Mouse (Mus musculus) intestine, postnatal 0 days (tissue): ENCODE data around the gene Pdgfa. TPM values are rescaled to one million over a fixed set of nuclear protein-coding genes. Genes with fewer than 3 reads are reported as not detected.

Source experiments
- ATAC-seq: fragments of 200-750 bp; cut with Nextera tagmentation; 2 replicates; pipeline ENCODE4 v1.8.0; 2017; ENCODE audit warnings: mild to moderate bottlenecking, moderate TSS enrichment, moderate library complexity
- H3K27ac ChIP-seq: fragments of 300-500 bp; sonication (generic); 2 replicates; pipeline ENCODE4 v1.5.1; 2014; ENCODE audit warnings: mild to moderate bottlenecking, low read depth, low read length, moderate library complexity
- H3K27me3 ChIP-seq: fragments of 300-500 bp; sonication (generic); replicated peaks from 2 replicates; pipeline ENCODE4 v1.6.1; 2014; ENCODE audit warnings: low read length, mixed read lengths; ENCODE audit not compliant: control insufficient read depth, insufficient read depth
- H3K36me3 ChIP-seq: fragments of 300-500 bp; sonication (generic); 2 replicates; pipeline ENCODE4 v1.6.1; 2014; ENCODE audit warnings: mild to moderate bottlenecking, moderate library complexity; ENCODE audit not compliant: control insufficient read depth, insufficient read depth
- H3K4me1 ChIP-seq: fragments of 300-500 bp; sonication (generic); replicated peaks from 2 replicates; pipeline ENCODE4 v1.6.1; 2014; ENCODE audit warnings: antibody characterized with exemption, low read length, mixed read lengths; ENCODE audit not compliant: control insufficient read depth, insufficient read depth
- H3K4me2 ChIP-seq: fragments of 300-500 bp; sonication (generic); replicated peaks from 2 replicates; pipeline ENCODE4 v1.6.1; 2014; ENCODE audit warnings: low read depth, mild to moderate bottlenecking, moderate library complexity
- H3K4me3 ChIP-seq: fragments of 300-500 bp; sonication (generic); 2 replicates; pipeline ENCODE4 v1.5.1; 2014; ENCODE audit warnings: low read depth, low read length
- H3K9ac ChIP-seq: fragments of 300-500 bp; sonication (generic); 2 replicates; pipeline ENCODE4 v1.6.1; 2014; ENCODE audit warnings: mild to moderate bottlenecking, low read depth, low read length
- H3K9me3 ChIP-seq: fragments of 300-500 bp; sonication (generic); 2 replicates; pipeline ENCODE4 v1.6.1; 2016; ENCODE audit warnings: mixed run types; ENCODE audit not compliant: control insufficient read depth
- CTCF ChIP-seq: sonication (generic); IDR thresholded peaks from 2 replicates; pipeline ENCODE4 v1.5.1; 2016; ENCODE audit warnings: low read depth, mild to moderate bottlenecking, control low read depth, antibody characterized with exemption, moderate library complexity
- WGBS: fragments of 180-500 bp; shearing (Covaris S2); extraction: QIAGEN DNeasy Blood & Tissue Kit; methylation state at CpG from one replicate; pipeline ENCODE4 v1.1.7; 2014; 5-methylcytosine and 5-hydroxymethylcytosine counted together
- polyA plus RNA-seq: library from polyadenylated mRNA; unstranded; fragments of >200 nt; fragmentation: Nextera tagmentation; extraction: Ambion mirVana; gene quantifications from 2 replicates; pipeline ENCODE4 v1.2.1, GENCODE M21; 2015

Pdgfa gene
- polyA plus RNA-seq, 1 experiment from 2014 or later, result 64.4 TPM

DNA sequence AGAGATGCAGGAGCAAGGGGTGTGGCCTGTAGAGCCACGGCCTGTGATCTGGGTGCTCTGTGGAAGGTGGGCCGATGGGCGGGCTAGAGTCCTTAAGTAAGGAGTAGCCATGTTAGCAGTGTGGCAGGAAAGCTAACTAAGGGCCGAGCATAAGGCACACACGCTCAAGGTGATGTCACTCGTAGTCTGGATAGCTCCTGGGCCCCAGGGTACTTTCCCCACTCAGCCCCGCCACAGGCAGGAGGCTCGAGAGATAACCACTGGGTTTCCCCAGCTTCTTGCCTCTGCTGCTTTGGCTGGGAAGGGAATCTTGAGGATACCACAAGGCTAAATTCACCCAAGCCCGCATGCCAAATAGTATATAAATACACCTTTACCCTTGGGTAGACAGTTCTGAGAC lies 25.8 kb downstream of the Pdgfa start:
- no peak overlapping the region for H3K4me3 ChIP-seq
- no peak for ATAC-seq
- 67% methylated on average over 9 of the region's 9 CpGs for WGBS
- H3K36me3 ChIP-seq, result peaks cover 10% of the 10 kb centered on the region
- no peaks in the 10 kb centered on the region for H3K4me1 ChIP-seq
- no peaks in the 10 kb centered on the region for H3K27me3 ChIP-seq
- H3K27ac ChIP-seq, result no peak overlapping the region
- no peaks in the 10 kb centered on the region for H3K9me3 ChIP-seq
- no peak for TF ChIP-seq CTCF
- no peak overlapping the region for H3K4me2 ChIP-seq
- H3K9ac ChIP-seq, result no peak overlapping the region

- Histone ChIP-seq H3K4me1 (no peaks in the 10 kb centered on the region), H3K4me2 (no peak overlapping the region), H3K27ac (no peak overlapping the region), H3K4me3 (no peak overlapping the region), H3K27me3 (no peaks in the 10 kb centered on the region), H3K36me3 (no peaks in the 10 kb centered on the region), H3K9ac (no peak overlapping the region), H3K9me3 (no peaks in the 10 kb centered on the region)
- ATAC-seq, result 0 out of 2 replicates have a peak, but pooled peaks have one; percentile 22
- no peak for TF ChIP-seq CTCF
- 33% methylated on average over 7 of the region's 7 CpGs for WGBS
These were observed 27.1 kb downstream of the Pdgfa start for GRCm38 (mm10) chr5:138970056-138970490.

GRCm38 (mm10) chr5:138966033-138966724 lies 31.0 kb downstream of the Pdgfa start:
- H3K27me3 ChIP-seq, result no peaks in the 10 kb centered on the region
- WGBS, result 37% methylated on average over 7 of the region's 7 CpGs
- H3K4me2 ChIP-seq, result no peak overlapping the region
- no peak for ATAC-seq
- H3K4me3 ChIP-seq, result no peak overlapping the region
- no peak for TF ChIP-seq CTCF
- H3K9ac ChIP-seq, result no peak overlapping the region
- H3K36me3 ChIP-seq, result no peaks in the 10 kb centered on the region
- H3K9me3 ChIP-seq, result no peaks in the 10 kb centered on the region
- no peak overlapping the region for H3K27ac ChIP-seq
- H3K4me1 ChIP-seq, result no peaks in the 10 kb centered on the region

DNA sequence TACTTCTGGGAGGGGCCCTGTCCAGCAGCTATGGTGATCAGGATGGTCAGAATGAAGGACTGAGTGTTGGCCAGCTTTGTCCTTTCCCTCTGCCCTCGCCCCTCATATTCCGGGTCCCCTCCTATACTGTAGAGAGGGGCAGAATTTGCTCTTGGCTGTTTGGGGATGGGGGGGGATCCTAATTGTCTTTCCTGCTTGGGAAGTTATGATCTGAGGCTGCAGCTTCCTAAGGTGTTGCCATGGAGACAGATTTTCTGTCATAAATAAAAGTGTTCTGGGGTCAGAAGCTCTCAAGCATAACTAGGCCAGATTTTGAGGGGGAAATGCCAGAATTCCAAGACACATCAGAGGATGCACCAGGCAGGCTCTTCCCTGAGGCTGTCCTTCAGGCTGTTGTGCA lies 31.6 kb downstream of the Pdgfa start:
- no peaks in the 10 kb centered on the region for H3K27me3 ChIP-seq
- no peak overlapping the region for H3K4me3 ChIP-seq
- no peaks in the 10 kb centered on the region for H3K9me3 ChIP-seq
- no peak overlapping the region for H3K27ac ChIP-seq
- TF ChIP-seq CTCF, result no peak
- no peak for ATAC-seq
- H3K36me3 ChIP-seq, result no peaks in the 10 kb centered on the region
- no peak overlapping the region for H3K9ac ChIP-seq
- H3K4me2 ChIP-seq, result no peak overlapping the region
- WGBS, result 70% methylated on average over 2 of the region's 2 CpGs
- no peaks in the 10 kb centered on the region for H3K4me1 ChIP-seq

- WGBS, result 37% methylated on average over 10 of the region's 10 CpGs
- H3K27me3 ChIP-seq, result no peaks in the 10 kb centered on the region
- no peaks in the 10 kb centered on the region for H3K36me3 ChIP-seq
- H3K4me1 ChIP-seq, result no peaks in the 10 kb centered on the region
- no peak overlapping the region for H3K27ac ChIP-seq
- no peak overlapping the region for H3K9ac ChIP-seq
- no peak overlapping the region for H3K4me2 ChIP-seq
- no peaks in the 10 kb centered on the region for H3K9me3 ChIP-seq
- no peak for ATAC-seq
- no peak overlapping the region for H3K4me3 ChIP-seq
- no peak for TF ChIP-seq CTCF
These were observed 40.7 kb downstream of the Pdgfa start for GRCm38 (mm10) chr5:138956427-138956833.

GRCm38 (mm10) chr5:138953986-138954385 lies 43.2 kb downstream of the Pdgfa start:
- no peak overlapping the region for H3K27ac ChIP-seq
- H3K36me3 ChIP-seq, result no peaks in the 10 kb centered on the region
- H3K27me3 ChIP-seq, result no peaks in the 10 kb centered on the region
- no peak for TF ChIP-seq CTCF
- WGBS, result 84% methylated on average over 7 of the region's 7 CpGs
- no peak overlapping the region for H3K9ac ChIP-seq
- H3K4me3 ChIP-seq, result no peak overlapping the region
- H3K4me2 ChIP-seq, result no peak overlapping the region
- no peaks in the 10 kb centered on the region for H3K9me3 ChIP-seq
- no peak for ATAC-seq
- peaks cover 6% of the 10 kb centered on the region for H3K4me1 ChIP-seq
